Mouse (Mus musculus): ENCODE measurements around the gene Pinlyp.

DNA sequence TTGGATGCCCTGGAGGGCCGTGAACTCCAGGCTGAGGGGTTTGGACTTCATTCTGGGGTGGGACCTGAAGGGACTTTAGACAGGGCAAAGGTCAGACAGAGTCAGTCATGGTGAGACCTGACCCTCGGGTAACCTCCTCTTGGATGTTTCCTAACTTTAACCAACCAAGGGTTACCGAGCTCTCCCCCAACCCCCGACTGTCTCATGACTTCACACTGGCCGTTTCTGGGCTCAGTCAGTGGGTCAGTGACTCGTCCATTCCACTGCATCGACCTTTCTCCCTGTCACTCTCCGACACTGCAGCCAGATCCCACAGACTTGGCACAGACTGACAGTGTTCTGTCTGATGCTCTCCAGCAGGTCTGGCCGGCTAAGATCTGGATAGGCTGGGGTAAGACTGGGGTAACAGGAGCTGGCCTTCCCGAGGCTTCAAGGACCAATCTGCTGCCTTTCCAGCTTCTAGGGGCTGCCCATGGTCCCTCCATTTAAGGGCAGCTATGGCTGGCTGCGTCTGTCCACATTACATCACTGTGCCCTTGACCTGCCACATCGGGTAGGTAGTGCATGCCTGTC, 28.4 kb upstream of the Pinlyp start:
- TF ChIP-seq POLR2A (IDR thresholded peaks at IDR 0.05; ENCODE audit: insufficient read depth, low read depth, low read length) (no peak), EP300 (IDR thresholded peaks at IDR 0.05; ENCODE audit: insufficient read depth, low read depth, low read length) (no peak), CTCF (IDR thresholded peaks at IDR 0.05) (no peak)

Data from heart, adult 2 months (tissue).